Mouse (Mus musculus) CH12.LX (cell line): ENCODE results near the gene Prkar1b. TPM values are rescaled to one million over a fixed set of nuclear protein-coding genes. Genes with fewer than 3 reads are reported as not detected.

Experiments
- DNase-seq: peaks from one replicate; pipeline ENCODE4 v3.0.0-alpha.2; 2013; ENCODE audit errors: extremely low read depth
- H3K27ac ChIP-seq: 2 replicates; pipeline ENCODE4 v1.5.1; 2012; ENCODE audit warnings: low read depth, mild to moderate bottlenecking, control low read depth, moderate library complexity; ENCODE audit not compliant: insufficient read depth
- H3K27me3 ChIP-seq: replicated peaks from 2 replicates; pipeline ENCODE3; 2012; ENCODE audit warnings: inconsistent platforms
- H3K36me3 ChIP-seq, 2 experiments: replicated peaks in 1 of 2; 2 replicates each; pipeline versions ENCODE3 to v1.6.1; 2012; ENCODE audit warnings: inconsistent platforms in 1 of 2, low read length in 1 of 2, mild to moderate bottlenecking in 1 of 2, mixed read lengths in 1 of 2, moderate library complexity in 1 of 2; ENCODE audit not compliant: control insufficient read depth in 1 of 2, insufficient read depth in 1 of 2
- H3K4me1 ChIP-seq, 2 experiments: 2 replicates each; pipeline ENCODE4 v1.6.1; 2012; ENCODE audit warnings: inconsistent platforms in 1 of 2, moderate library complexity in 1 of 2; ENCODE audit not compliant: insufficient read depth in 2 of 2, control insufficient read depth in 1 of 2
- H3K4me2 ChIP-seq: 2 replicates; pipeline ENCODE4 v1.6.1; 2012; ENCODE audit warnings: low read depth, mild to moderate bottlenecking, control low read depth; ENCODE audit not compliant: poor library complexity, insufficient read depth, severe bottlenecking
- H3K4me3 ChIP-seq, 3 experiments: fragments of 150-350 bp in 1 of 3; sonication (generic) in 1 of 3; replicated peaks in 1 of 3; 2 replicates each; pipeline versions ENCODE3 to v1.5.1; 2011 to 2012; ENCODE audit warnings: low read depth in 2 of 3, low read length in 2 of 3, mild to moderate bottlenecking in 2 of 3, moderate library complexity in 2 of 3, control low read depth in 1 of 3, improper control_type of control experiment in 1 of 3, inconsistent platforms in 1 of 3, mixed read lengths in 1 of 3; ENCODE audit not compliant: poor library complexity in 1 of 3
- H3K79me2 ChIP-seq: replicated peaks from 2 replicates; pipeline ENCODE4 v1.6.1; 2012; ENCODE audit warnings: mild to moderate bottlenecking, moderate library complexity; ENCODE audit not compliant: control insufficient read depth, poor library complexity, insufficient read depth, severe bottlenecking; ENCODE audit errors: extremely low read depth
- H3K9ac ChIP-seq: 2 replicates; pipeline ENCODE4 v1.6.1; 2012; ENCODE audit warnings: low read depth, mild to moderate bottlenecking, control low read depth, moderate library complexity; ENCODE audit not compliant: insufficient read depth
- H3K9me3 ChIP-seq: replicated peaks from 2 replicates; pipeline ENCODE3; 2012; ENCODE audit warnings: low read length, inconsistent platforms, mixed read lengths
- E2F4 ChIP-seq: IDR thresholded peaks from 2 replicates; pipeline ENCODE4 v1.6.1; 2011; ENCODE audit warnings: low read depth, low read length, improper control_type of control experiment; ENCODE audit not compliant: insufficient replicate concordance
- ETS1 ChIP-seq: conservative IDR thresholded peaks from 2 replicates; pipeline ENCODE4 v1.6.1; 2012; ENCODE audit warnings: low read depth, mild to moderate bottlenecking, inconsistent platforms, low read length, improper control_type of control experiment, moderate library complexity
- GABPA ChIP-seq: IDR thresholded peaks from 2 replicates; pipeline ENCODE4 v1.6.1; 2012; ENCODE audit warnings: low read depth, low read length, improper control_type of control experiment, inconsistent platforms; ENCODE audit not compliant: insufficient replicate concordance
- IRF4 ChIP-seq: IDR thresholded peaks from 2 replicates; pipeline ENCODE4 v1.6.1; 2014; ENCODE audit warnings: low read depth, mild to moderate bottlenecking, inconsistent platforms, low read length, improper control_type of control experiment
- KAT2A ChIP-seq: IDR thresholded peaks from 2 replicates; pipeline ENCODE4 v1.6.1; 2012; ENCODE audit warnings: low read length, improper control_type of control experiment, inconsistent platforms; ENCODE audit not compliant: insufficient replicate concordance
- NRF1 ChIP-seq: IDR thresholded peaks from 2 replicates; pipeline ENCODE4 v1.6.1; 2014; ENCODE audit warnings: low read depth, mild to moderate bottlenecking, inconsistent platforms, low read length, improper control_type of control experiment, moderate library complexity
- PAX5 ChIP-seq: IDR thresholded peaks from 2 replicates; pipeline ENCODE4 v1.6.1; 2012; ENCODE audit warnings: low read length, inconsistent platforms, mixed read lengths
- POLR2A ChIP-seq: IDR thresholded peaks from 2 replicates; pipeline ENCODE4 v1.6.1; 2011; ENCODE audit warnings: low read depth, mild to moderate bottlenecking, improper control_type of control experiment, low read length
- RAD21 ChIP-seq: IDR thresholded peaks from 2 replicates; pipeline ENCODE4 v1.6.1; 2011; ENCODE audit warnings: low read depth, mild to moderate bottlenecking, low read length, improper control_type of control experiment, moderate library complexity
- SMC3 ChIP-seq: IDR thresholded peaks from 2 replicates; pipeline ENCODE4 v1.6.1; 2011; ENCODE audit warnings: low read depth, low read length, improper control_type of control experiment
- USF1 ChIP-seq: IDR thresholded peaks from 2 replicates; pipeline ENCODE4 v1.6.1; 2014; ENCODE audit warnings: low read depth, mild to moderate bottlenecking, inconsistent platforms, low read length, improper control_type of control experiment
- ZNF384 ChIP-seq: IDR thresholded peaks from 2 replicates; pipeline ENCODE4 v1.6.1; 2012; ENCODE audit warnings: low read depth, low read length, improper control_type of control experiment, inconsistent platforms
- dilution Hi-C: fragments of 300-500 bp; cut with MboI; formaldehyde crosslinking; loops from 2 replicates; pipeline ENCODE4 v1.14.3; 2020; ENCODE audit warnings: low sequenced_read_pairs; ENCODE audit not compliant: extremely low pct_unique_long_range_greater_than_20kb, extremely low pct_ligation_motif_present
- in situ Hi-C: fragments of 300-500 bp; cut with MboI; formaldehyde crosslinking; loops from 3 replicates; pipeline ENCODE4 v1.14.3; 2019; ENCODE audit warnings: low sequenced_read_pairs, low pct_ligation_motif_present, low pct_unique_long_range_greater_than_20kb, mixed read lengths
- polyA plus RNA-seq: library from polyadenylated mRNA; unstranded; fragments of >175 nt; gene quantifications from 2 replicates; pipeline ENCODE4 v1.2.1, GENCODE M21; 2012; ENCODE audit warnings: low read depth; ENCODE audit not compliant: insufficient read length
- total RNA-seq, 2 experiments: library from RNA; depleted of rRNA; stranded (reverse); fragments of 300-350 nt in 1 of 2; fragments of >200 nt in 1 of 2; gene quantifications; 2 replicates each; pipeline ENCODE4 v1.2.3; 2012 to 2014

The Prkar1b gene
- total and polyA plus RNA-seq, 3 experiments, result not detected

DNA sequence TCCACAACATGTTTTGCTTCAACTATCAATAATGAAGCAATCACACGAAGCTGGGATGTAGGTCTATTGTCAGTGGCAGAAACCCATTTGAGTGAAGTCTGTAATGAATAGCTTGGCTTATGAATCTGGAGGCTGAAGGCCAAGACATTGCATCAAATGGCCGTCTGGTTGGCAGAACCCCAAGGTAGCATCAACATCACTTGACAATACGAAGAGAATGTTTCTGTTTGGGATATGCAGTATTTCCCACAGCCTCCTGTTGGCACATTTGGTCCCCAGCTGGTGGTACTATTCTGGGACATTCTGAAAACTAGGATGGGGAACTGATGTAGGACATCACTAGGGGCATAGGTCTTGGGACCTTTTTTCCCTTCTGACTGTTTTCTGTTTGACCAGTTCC lies 5.9 kb downstream of the Prkar1b start:
- Histone ChIP-seq H3K4me2 (no peak overlapping the region), H3K27me3 (no peaks in the 10 kb centered on the region), H3K4me3 (no peak overlapping the region), H3K4me1 (peaks cover 8 to 19% of the 10 kb centered on the region in 2 experiments), H3K9ac (no peak overlapping the region), H3K9me3 (peaks cover 6% of the 10 kb centered on the region)
- in situ Hi-C loops (no loop called here), dilution Hi-C loops (no loop called here)
- no peak for DNase-seq
- TF ChIP-seq NRF1, result no peak
- TF ChIP-seq KAT2A, result no peak
- TF ChIP-seq RAD21, result no peak
- TF ChIP-seq ZNF384, result no peak
- no peak for TF ChIP-seq IRF4
- TF ChIP-seq, all 38 proteins: peak for 0
- H3K36me3 ChIP-seq, result peaks cover 0 to 5% of the 10 kb centered on the region in 2 experiments
- H3K79me2 ChIP-seq, result no peaks in the 10 kb centered on the region
- H3K27ac ChIP-seq, result no peak overlapping the region

DNA sequence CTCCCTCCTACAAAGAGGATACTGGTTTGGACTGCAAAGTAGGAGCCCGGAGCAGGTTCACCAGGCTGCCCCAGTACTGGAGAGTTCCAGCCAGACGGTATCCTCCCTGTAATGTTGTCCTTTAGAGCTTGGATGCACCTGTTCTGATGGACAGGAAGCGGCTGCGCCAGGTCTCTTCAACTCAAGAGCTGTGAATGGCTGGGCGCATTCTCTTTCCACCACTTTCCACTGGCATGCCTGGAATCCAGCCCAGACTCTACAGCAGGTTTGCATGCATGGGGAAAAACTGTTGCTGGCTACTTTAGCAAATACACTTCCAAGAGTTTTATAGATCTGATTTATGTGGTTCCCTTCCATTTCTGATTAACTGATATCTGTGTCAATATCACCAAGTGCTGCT lies 8.5 kb downstream of the Prkar1b start:
- DNase-seq, result no peak
- no peak overlapping the region for H3K27ac ChIP-seq
- no peak overlapping the region for H3K4me3 ChIP-seq
- dilution Hi-C loops (no loop called here), in situ Hi-C loops (no loop called here)
- no peaks in the 10 kb centered on the region for H3K79me2 ChIP-seq
- H3K9ac ChIP-seq, result no peak overlapping the region
- H3K4me1 ChIP-seq, result peaks cover 3 to 11% of the 10 kb centered on the region in 2 experiments
- no peak overlapping the region for H3K4me2 ChIP-seq
- H3K36me3 ChIP-seq, result peaks cover 0 to 2% of the 10 kb centered on the region in 2 experiments
- no peaks in the 10 kb centered on the region for H3K27me3 ChIP-seq
- H3K9me3 ChIP-seq, result peaks cover 6% of the 10 kb centered on the region
- no peak for TF ChIP-seq SMC3
- TF ChIP-seq ETS1, result no peak
- TF ChIP-seq POLR2A, result no peak
- no peak for TF ChIP-seq PAX5
- TF ChIP-seq GABPA, result no peak

DNA sequence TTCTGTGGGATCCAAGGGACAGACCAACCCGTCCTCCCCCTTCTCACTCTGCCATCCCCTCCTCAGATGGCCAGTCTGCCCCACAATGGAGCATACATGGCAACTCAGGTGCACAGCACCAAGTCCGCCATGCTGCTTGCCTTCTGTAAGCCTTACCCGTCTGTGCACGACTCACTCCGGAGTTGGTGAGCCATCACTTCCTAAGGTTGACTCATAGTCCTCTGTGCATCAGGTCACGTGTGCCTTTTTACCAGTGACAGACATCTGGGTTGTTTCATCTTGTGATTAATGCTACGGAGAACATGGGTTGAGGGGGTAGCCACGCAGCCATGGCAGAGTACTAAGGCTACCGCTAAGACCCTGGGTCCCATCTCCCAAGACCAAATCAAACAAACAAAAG lies 9.2 kb downstream of the Prkar1b start:
- Histone ChIP-seq H3K27ac (no peak overlapping the region), H3K4me1 (peaks cover 3 to 7% of the 10 kb centered on the region in 2 experiments), H3K9me3 (peaks cover 6% of the 10 kb centered on the region), H3K36me3 (peaks cover 0 to 2% of the 10 kb centered on the region in 2 experiments), H3K4me2 (no peak overlapping the region), H3K9ac (no peak overlapping the region), H3K4me3 (no peak overlapping the region), H3K79me2 (no peaks in the 10 kb centered on the region), H3K27me3 (no peaks in the 10 kb centered on the region)
- dilution Hi-C loops, result no loop called here
- in situ Hi-C loops, result no loop called here
- DNase-seq, result no peak
- TF ChIP-seq E2F4 (no peak), USF1 (peak; percentile 26)
